Mouse (Mus musculus): Measurements from ENCODE around the gene Mex3a. TPM values are rescaled to one million over a fixed set of nuclear protein-coding genes. Genes with fewer than 3 reads are reported as not detected.

Mex3a gene
- polyA plus RNA-seq, 1 experiment = 0.02 TPM

- TF ChIP-seq GATA1 (IDR thresholded peaks at IDR 0.05; ENCODE audit: low read length) (no peak), TAL1 (IDR thresholded peaks at IDR 0.05; ENCODE audit: low read length) (no peak)
- Histone ChIP-seq H3K36me3 (ENCODE audit: control insufficient read depth) (no peaks in the 10 kb centered on the region), H3K4me1 (ENCODE audit: control insufficient read depth) (peaks cover 44% of the 10 kb centered on the region), H3K9me3 (ENCODE audit: control insufficient read depth, low read length) (no peaks in the 10 kb centered on the region), H3K27me3 (ENCODE audit: control insufficient read depth) (peaks cover 24% of the 10 kb centered on the region), H3K4me3 (replicated peaks) (no peak overlapping the region)
These were observed 19.9 kb upstream of the Mex3a start for GRCm38 (mm10) chr3:88512141-88512895.

- Histone ChIP-seq H3K4me3 (replicated peaks) (no peak overlapping the region), H3K4me1 (ENCODE audit: control insufficient read depth) (peaks cover 39% of the 10 kb centered on the region)
- TF ChIP-seq TAL1 (IDR thresholded peaks at IDR 0.05; ENCODE audit: low read length) (no peak), GATA1 (IDR thresholded peaks at IDR 0.05; ENCODE audit: low read length) (no peak)
These were observed 19.2 kb upstream of the Mex3a start for GRCm38 (mm10) chr3:88512896-88513545.

DNA sequence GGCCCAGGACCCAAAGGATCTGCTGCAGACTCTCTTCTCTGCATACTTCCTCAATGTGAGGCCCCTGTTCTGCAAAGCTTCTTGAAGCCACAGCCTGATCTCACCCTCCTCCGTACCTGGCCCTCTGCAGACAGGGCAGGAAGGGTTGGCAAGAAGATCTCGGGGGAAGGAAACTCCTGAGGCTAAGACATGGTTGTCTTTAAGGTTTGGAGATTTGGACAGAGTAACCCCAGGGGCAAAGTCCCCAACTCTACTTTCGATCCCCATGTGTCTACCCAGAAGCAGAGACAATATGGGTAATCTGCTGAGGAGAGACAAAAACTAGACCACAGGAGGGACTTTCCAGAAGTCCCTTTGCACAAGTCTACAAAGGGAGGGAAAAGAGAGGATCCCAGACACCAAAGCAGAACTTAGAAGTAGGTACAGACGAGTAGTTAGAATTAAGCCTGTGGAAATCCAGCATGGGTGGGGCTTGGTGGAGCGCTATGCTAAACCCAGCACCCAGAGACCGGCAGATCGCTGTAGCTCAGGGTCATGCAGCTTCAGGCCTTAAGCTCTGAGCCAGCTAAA, 18.6 kb upstream of the Mex3a start:
- Histone ChIP-seq H3K27me3 (ENCODE audit: control insufficient read depth) (peaks cover 28% of the 10 kb centered on the region), H3K9me3 (ENCODE audit: control insufficient read depth, low read length) (no peaks in the 10 kb centered on the region), H3K4me3 (replicated peaks) (no peak overlapping the region), H3K36me3 (ENCODE audit: control insufficient read depth) (no peaks in the 10 kb centered on the region), H3K4me1 (ENCODE audit: control insufficient read depth) (peaks cover 34% of the 10 kb centered on the region)
- TF ChIP-seq TAL1 (IDR thresholded peaks at IDR 0.05; ENCODE audit: low read length) (no peak), GATA1 (IDR thresholded peaks at IDR 0.05; ENCODE audit: low read length) (no peak)

More at GRCm38 (mm10) chr3:88512896-88513545, 19.2 kb upstream of the Mex3a start:
- Histone ChIP-seq H3K9me3 (ENCODE audit: control insufficient read depth, low read length) (no peaks in the 10 kb centered on the region), H3K27me3 (ENCODE audit: control insufficient read depth) (peaks cover 26% of the 10 kb centered on the region), H3K36me3 (ENCODE audit: control insufficient read depth) (no peaks in the 10 kb centered on the region)

DNA sequence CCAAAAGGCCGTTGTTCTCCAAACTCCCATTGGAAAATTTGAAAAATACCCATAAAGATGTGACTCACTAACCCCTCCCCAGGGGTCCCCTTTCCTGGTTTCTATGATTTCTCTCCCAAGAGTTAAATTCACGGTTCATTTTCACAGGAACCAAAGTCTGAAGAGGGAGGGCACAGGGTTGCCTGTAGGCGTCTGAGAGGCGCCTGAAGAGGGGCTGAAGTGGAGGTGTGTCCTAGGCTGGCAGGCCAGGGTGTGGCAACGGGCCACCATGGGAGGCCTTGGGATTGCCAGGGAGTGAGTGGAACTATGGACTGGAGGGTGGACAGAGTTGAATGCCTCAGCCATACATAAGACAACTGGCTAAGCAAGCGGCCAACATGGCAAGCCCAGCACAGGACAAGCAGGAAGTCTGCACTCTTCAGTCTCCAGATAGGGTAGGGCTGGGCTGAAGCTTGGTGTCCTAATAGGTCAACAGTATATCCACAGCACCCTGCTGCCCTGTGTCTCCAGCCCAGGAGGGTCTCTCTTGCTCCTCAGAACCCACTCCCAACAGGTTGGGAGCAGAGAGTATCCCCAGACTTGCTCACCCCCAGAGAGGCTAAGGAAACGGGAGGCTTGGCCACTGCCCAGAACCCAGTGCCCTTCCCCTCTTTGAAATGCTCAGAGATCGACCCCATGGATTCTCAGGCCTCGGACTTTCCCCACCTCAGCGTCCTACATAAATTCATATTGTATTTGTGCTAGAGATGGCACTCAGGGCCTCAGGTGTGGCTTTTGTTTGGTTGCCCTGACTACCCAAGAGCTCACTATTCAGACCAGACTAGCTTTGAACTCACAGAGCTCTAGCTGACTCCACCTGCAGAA, 17.7 kb upstream of the Mex3a start:
- H3K9me3 ChIP-seq (ENCODE audit: control insufficient read depth, low read length) = no peaks in the 10 kb centered on the region
- TF ChIP-seq GATA1 (IDR thresholded peaks at IDR 0.05; ENCODE audit: low read length) (no peak), TAL1 (IDR thresholded peaks at IDR 0.05; ENCODE audit: low read length) (no peak)
- no peak overlapping the region for H3K4me3 ChIP-seq (replicated peaks)
- H3K4me1 ChIP-seq (ENCODE audit: control insufficient read depth) = peaks cover 28% of the 10 kb centered on the region
- no peaks in the 10 kb centered on the region for H3K36me3 ChIP-seq (ENCODE audit: control insufficient read depth)
- H3K27me3 ChIP-seq (ENCODE audit: control insufficient read depth) = peaks cover 28% of the 10 kb centered on the region

DNA sequence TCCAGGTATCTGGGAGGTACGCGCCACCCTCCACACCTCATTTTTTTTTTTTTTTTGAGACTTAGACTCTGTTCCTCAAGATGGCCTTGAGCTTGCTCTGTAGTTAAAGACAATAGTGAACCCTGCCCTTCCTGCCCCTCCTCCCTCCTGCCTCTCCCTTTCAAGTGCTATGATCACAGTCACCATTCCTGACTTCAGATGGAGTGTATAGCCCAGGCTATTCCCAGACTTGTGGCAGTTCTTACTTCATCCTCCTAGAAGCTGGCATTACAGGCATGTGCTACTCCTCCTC, 17.2 kb upstream of the Mex3a start:
- Histone ChIP-seq H3K36me3 (ENCODE audit: control insufficient read depth) (no peaks in the 10 kb centered on the region), H3K4me1 (ENCODE audit: control insufficient read depth) (peaks cover 22% of the 10 kb centered on the region), H3K4me3 (replicated peaks) (no peak overlapping the region), H3K9me3 (ENCODE audit: control insufficient read depth, low read length) (no peaks in the 10 kb centered on the region), H3K27me3 (ENCODE audit: control insufficient read depth) (peaks cover 28% of the 10 kb centered on the region)
- no peak for TF ChIP-seq TAL1 (IDR thresholded peaks at IDR 0.05; ENCODE audit: low read length)
- TF ChIP-seq GATA1 (IDR thresholded peaks at IDR 0.05; ENCODE audit: low read length) = no peak

GRCm38 (mm10) chr3:88516407-88516806, 15.8 kb upstream of the Mex3a start:
- H3K9me3 ChIP-seq (ENCODE audit: control insufficient read depth, low read length) = no peaks in the 10 kb centered on the region
- peaks cover 13% of the 10 kb centered on the region for H3K4me1 ChIP-seq (ENCODE audit: control insufficient read depth)
- peaks cover 27% of the 10 kb centered on the region for H3K27me3 ChIP-seq (ENCODE audit: control insufficient read depth)
- no peak for TF ChIP-seq GATA1 (IDR thresholded peaks at IDR 0.05; ENCODE audit: low read length)
- TF ChIP-seq TAL1 (IDR thresholded peaks at IDR 0.05; ENCODE audit: low read length) = no peak
- no peaks in the 10 kb centered on the region for H3K36me3 ChIP-seq (ENCODE audit: control insufficient read depth)
- H3K4me3 ChIP-seq (replicated peaks) = no peak overlapping the region

- H3K27me3 ChIP-seq (ENCODE audit: control insufficient read depth) = peaks cover 11% of the 10 kb centered on the region
These were observed 13.8 kb upstream of the Mex3a start for GRCm38 (mm10) chr3:88518411-88518810.

GRCm38 (mm10) chr3:88520078-88520477, 12.1 kb upstream of the Mex3a start:
- Histone ChIP-seq H3K4me3 (replicated peaks) (no peak overlapping the region), H3K27me3 (ENCODE audit: control insufficient read depth) (peaks cover 4% of the 10 kb centered on the region), H3K4me1 (ENCODE audit: control insufficient read depth) (peaks cover 2% of the 10 kb centered on the region; the same call in 1 of the 2 replicates), H3K36me3 (ENCODE audit: control insufficient read depth) (no peaks in the 10 kb centered on the region), H3K9me3 (ENCODE audit: control insufficient read depth, low read length) (no peaks in the 10 kb centered on the region)
- no peak for TF ChIP-seq TAL1 (IDR thresholded peaks at IDR 0.05; ENCODE audit: low read length)
- TF ChIP-seq GATA1 (IDR thresholded peaks at IDR 0.05; ENCODE audit: low read length) = no peak

More at GRCm38 (mm10) chr3:88518411-88518810, 13.8 kb upstream of the Mex3a start:
- no peaks in the 10 kb centered on the region for H3K36me3 ChIP-seq (ENCODE audit: control insufficient read depth)
- no peak overlapping the region for H3K4me3 ChIP-seq (replicated peaks)
- H3K4me1 ChIP-seq (ENCODE audit: control insufficient read depth) = peaks cover 10% of the 10 kb centered on the region
- no peaks in the 10 kb centered on the region for H3K9me3 ChIP-seq (ENCODE audit: control insufficient read depth, low read length)
- TF ChIP-seq TAL1 (IDR thresholded peaks at IDR 0.05; ENCODE audit: low read length) (no peak), GATA1 (IDR thresholded peaks at IDR 0.05; ENCODE audit: low read length) (no peak)
